Mouse (Mus musculus): ENCODE results near the gene Cxcl17. TPM values are rescaled to one million over a fixed set of nuclear protein-coding genes. Genes with fewer than 3 reads are reported as not detected.

Cxcl17 gene
- polyA plus RNA-seq, 1 experiment from 2014 or later: 0.39 TPM

- peaks cover 31% of the 10 kb centered on the region for H3K4me1 ChIP-seq
- peak overlapping the region; percentile 63 for H3K9ac ChIP-seq (replicated peaks)
- H3K9me3 ChIP-seq: no peaks in the 10 kb centered on the region
- H3K27me3 ChIP-seq: no peaks in the 10 kb centered on the region
- H3K4me2 ChIP-seq (replicated peaks): peak overlapping the region; percentile 54
- H3K36me3 ChIP-seq: no peaks in the 10 kb centered on the region
- WGBS: 5% methylated on average over 52 of the region's 52 CpGs
- peak; percentile 97 for ATAC-seq (replicated peaks)
- peak overlapping the region; percentile 54 for H3K4me3 ChIP-seq
- peak overlapping the region; percentile 73 for H3K27ac ChIP-seq (replicated peaks)
Observed at GRCm38 (mm10) chr7:25395558-25396521, 16.8 kb downstream of the Cxcl17 start.

DNA sequence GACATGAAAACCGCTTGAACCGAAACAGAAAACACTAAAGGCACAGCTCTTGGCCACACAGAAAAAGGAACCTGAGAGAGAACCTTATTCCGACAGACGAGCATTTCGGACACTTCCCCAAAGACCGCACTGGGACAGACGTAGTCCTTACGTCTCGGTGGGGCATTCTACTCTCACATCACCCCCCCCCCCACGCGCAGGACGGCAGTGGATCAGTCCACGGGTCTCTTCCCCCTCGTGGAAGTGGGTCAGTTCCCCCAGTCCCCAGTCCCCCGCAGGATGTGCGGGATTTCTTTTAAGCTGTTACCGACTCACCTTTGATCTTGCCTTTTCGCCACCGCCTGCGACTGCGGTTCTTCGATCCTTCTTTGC, 17.5 kb downstream of the Cxcl17 start:
- H3K9ac ChIP-seq (replicated peaks): peak overlapping the region; percentile 63
- H3K4me2 ChIP-seq (replicated peaks): peak overlapping the region; percentile 54
- 0% methylated on average over 22 of the region's 22 CpGs for WGBS
- H3K27ac ChIP-seq (replicated peaks): peak overlapping the region; percentile 73
- no peaks in the 10 kb centered on the region for H3K36me3 ChIP-seq
- H3K4me3 ChIP-seq: peak overlapping the region; percentile 54
- no peak; the same call in 1 of the 2 replicates for ATAC-seq (replicated peaks)
- no peaks in the 10 kb centered on the region for H3K27me3 ChIP-seq
- peaks cover 32% of the 10 kb centered on the region for H3K4me1 ChIP-seq
- no peaks in the 10 kb centered on the region for H3K9me3 ChIP-seq

GRCm38 (mm10) chr7:25394754-25395153, 17.9 kb downstream of the Cxcl17 start:
- Histone ChIP-seq H3K4me2 (replicated peaks) (peak overlapping the region; percentile 54), H3K4me3 (peak overlapping the region; percentile 54), H3K27ac (replicated peaks) (peak overlapping the region; percentile 73; the same call in 1 of the 2 replicates), H3K36me3 (no peaks in the 10 kb centered on the region), H3K27me3 (no peaks in the 10 kb centered on the region), H3K9ac (replicated peaks) (peak overlapping the region; percentile 63), H3K9me3 (no peaks in the 10 kb centered on the region), H3K4me1 (peaks cover 36% of the 10 kb centered on the region)
- ATAC-seq (replicated peaks): no peak
- 18% methylated on average over 7 of the region's 7 CpGs for WGBS

- H3K36me3 ChIP-seq: no peaks in the 10 kb centered on the region; the same call in 1 of the 2 replicates
- ATAC-seq (replicated peaks): no peak
- peaks cover 36% of the 10 kb centered on the region for H3K4me1 ChIP-seq
- H3K9ac ChIP-seq (replicated peaks): peak overlapping the region; percentile 63
- peak overlapping the region; percentile 54 for H3K4me2 ChIP-seq (replicated peaks)
- H3K9me3 ChIP-seq: no peaks in the 10 kb centered on the region
- WGBS: 75% methylated on average over 8 of the region's 8 CpGs
- peak overlapping the region; percentile 54 for H3K4me3 ChIP-seq
- no peak overlapping the region for H3K27ac ChIP-seq (replicated peaks)
- no peaks in the 10 kb centered on the region for H3K27me3 ChIP-seq
Observed at GRCm38 (mm10) chr7:25393451-25394210, 19.1 kb downstream of the Cxcl17 start.

- no peak for ATAC-seq (replicated peaks)
- Histone ChIP-seq H3K4me3 (no peak overlapping the region), H3K36me3 (peaks cover 7% of the 10 kb centered on the region; the same call in 1 of the 2 replicates), H3K27ac (replicated peaks) (no peak overlapping the region), H3K9me3 (no peaks in the 10 kb centered on the region), H3K4me1 (peaks cover 36% of the 10 kb centered on the region), H3K27me3 (no peaks in the 10 kb centered on the region), H3K4me2 (replicated peaks) (0 out of 2 replicates have a peak overlapping the region, but pooled peaks have one; percentile 8), H3K9ac (replicated peaks) (peak overlapping the region; percentile 63; the same call in 1 of the 2 replicates)
- 35% methylated on average over 7 of the region's 7 CpGs for WGBS
Observed at GRCm38 (mm10) chr7:25392851-25393250, 19.8 kb downstream of the Cxcl17 start.

GRCm38 (mm10) chr7:25391856-25392453, 20.7 kb downstream of the Cxcl17 start:
- peaks cover 36% of the 10 kb centered on the region for H3K4me1 ChIP-seq
- no peak for ATAC-seq (replicated peaks)
- peaks cover 15% of the 10 kb centered on the region; the same call in 1 of the 2 replicates for H3K36me3 ChIP-seq
- H3K9ac ChIP-seq (replicated peaks): no peak overlapping the region
- no peaks in the 10 kb centered on the region for H3K9me3 ChIP-seq
- 66% methylated on average over 2 of the region's 2 CpGs for WGBS
- no peak overlapping the region for H3K4me3 ChIP-seq
- no peaks in the 10 kb centered on the region for H3K27me3 ChIP-seq
- no peak overlapping the region for H3K27ac ChIP-seq (replicated peaks)
- no peak overlapping the region for H3K4me2 ChIP-seq (replicated peaks)

DNA sequence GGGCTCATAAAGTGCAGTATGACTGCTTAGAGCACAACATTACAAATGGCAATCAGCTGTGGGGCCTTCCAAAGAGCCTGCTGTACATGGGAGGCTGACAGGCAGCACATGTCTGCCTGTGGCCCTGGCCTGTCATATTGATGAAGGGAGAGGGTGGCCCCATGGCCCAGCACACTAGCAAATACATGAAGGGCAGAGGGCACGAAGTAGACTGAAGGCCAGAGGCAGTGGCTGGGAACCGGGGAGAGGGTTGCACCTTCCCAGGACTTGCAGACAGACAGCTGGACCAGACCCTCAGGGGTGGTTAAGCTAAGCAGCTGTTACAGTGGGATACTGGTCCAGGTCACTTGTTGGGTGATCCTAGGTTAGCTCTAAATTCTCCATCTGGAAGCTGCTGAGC, 21.7 kb downstream of the Cxcl17 start:
- H3K4me1 ChIP-seq: peaks cover 28% of the 10 kb centered on the region
- ATAC-seq (replicated peaks): no peak

GRCm38 (mm10) chr7:25390054-25390770, 22.5 kb downstream of the Cxcl17 start:
- H3K4me1 ChIP-seq: peaks cover 28% of the 10 kb centered on the region
- H3K9me3 ChIP-seq: no peaks in the 10 kb centered on the region
- H3K4me3 ChIP-seq: no peak overlapping the region
- no peak overlapping the region for H3K9ac ChIP-seq (replicated peaks)
- no peak for ATAC-seq (replicated peaks)
- no peaks in the 10 kb centered on the region for H3K27me3 ChIP-seq
- H3K36me3 ChIP-seq: peaks cover 20% of the 10 kb centered on the region; the same call in 1 of the 2 replicates
- 39% methylated on average over 8 of the region's 8 CpGs for WGBS
- no peak overlapping the region for H3K4me2 ChIP-seq (replicated peaks)
- H3K27ac ChIP-seq (replicated peaks): no peak overlapping the region

More for the DNA sequence above, 21.7 kb downstream of the Cxcl17 start:
- H3K9me3 ChIP-seq: no peaks in the 10 kb centered on the region
- H3K4me2 ChIP-seq (replicated peaks): no peak overlapping the region
- WGBS: 61% methylated on average over 2 of the region's 2 CpGs
- H3K9ac ChIP-seq (replicated peaks): no peak overlapping the region
- H3K27ac ChIP-seq (replicated peaks): no peak overlapping the region
- peaks cover 15% of the 10 kb centered on the region; the same call in 1 of the 2 replicates for H3K36me3 ChIP-seq
- H3K27me3 ChIP-seq: no peaks in the 10 kb centered on the region
- no peak overlapping the region for H3K4me3 ChIP-seq

GRCm38 (mm10) chr7:25388916-25389315, 23.8 kb downstream of the Cxcl17 start:
- no peak for ATAC-seq (replicated peaks)
- WGBS: 94% methylated on average over 7 of the region's 7 CpGs
- Histone ChIP-seq H3K4me3 (no peak overlapping the region), H3K4me2 (replicated peaks) (no peak overlapping the region), H3K9me3 (no peaks in the 10 kb centered on the region), H3K36me3 (peaks cover 31% of the 10 kb centered on the region), H3K4me1 (peaks cover 19% of the 10 kb centered on the region), H3K9ac (replicated peaks) (no peak overlapping the region), H3K27ac (replicated peaks) (no peak overlapping the region), H3K27me3 (no peaks in the 10 kb centered on the region)

DNA sequence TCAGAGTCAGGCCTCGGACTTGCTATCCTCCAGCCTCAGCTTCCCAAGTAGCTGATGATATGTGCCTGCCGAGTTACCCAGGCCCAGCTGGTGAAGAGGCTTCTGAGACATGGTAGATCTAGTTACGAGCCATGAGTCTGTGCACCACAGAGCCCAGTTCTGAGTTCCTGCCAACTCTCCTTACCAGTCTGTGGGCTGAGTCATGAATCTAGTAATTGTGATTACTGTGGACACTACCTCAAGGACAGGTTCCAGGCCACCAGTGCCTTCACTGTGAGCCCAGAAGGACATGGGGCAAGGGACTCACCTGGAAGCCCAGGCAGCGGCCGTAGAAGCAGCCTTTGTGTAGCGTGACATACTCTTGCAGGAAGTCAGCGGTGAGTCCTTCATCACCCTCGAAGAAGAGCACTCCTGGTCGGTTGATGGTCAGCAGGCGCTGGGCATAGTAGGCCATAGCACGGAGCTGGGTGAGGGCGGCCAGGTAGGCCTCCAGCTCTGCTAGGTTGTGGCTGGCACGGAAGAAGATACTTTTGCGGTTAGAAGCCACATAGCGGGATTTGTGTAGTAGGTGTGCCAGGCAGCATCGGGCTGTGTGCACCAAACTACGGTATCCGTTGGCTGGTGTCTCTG, 24.8 kb downstream of the Cxcl17 start:
- Histone ChIP-seq H3K4me2 (replicated peaks) (no peak overlapping the region), H3K9me3 (no peaks in the 10 kb centered on the region), H3K36me3 (peaks cover 41% of the 10 kb centered on the region), H3K4me3 (no peak overlapping the region), H3K9ac (replicated peaks) (no peak overlapping the region), H3K4me1 (peaks cover 9% of the 10 kb centered on the region), H3K27ac (replicated peaks) (no peak overlapping the region), H3K27me3 (no peaks in the 10 kb centered on the region)
- ATAC-seq (replicated peaks): no peak
- WGBS: 95% methylated on average over 18 of the region's 18 CpGs

Measured in forebrain, embryonic 15.5 days (tissue).